In genomic region chr15:63517301-63517700, GRCm38 (mm10) we compare ENCODE assay signal across 27 mouse cellular contexts.
DNase-seq lines count a peak whose midpoint lies in the region; ATAC-seq and TF ChIP-seq lines count a peak whose summit lies in the region.
"Had no signal": no experiment of that assay in that cellular context is flagged by ENCODE, and none has a peak within 500 bp of the region (broad histone marks: within the 10 kb centered on the region; RNA-seq: fewer than 3 reads in every experiment).

No protein-coding gene starts in this region.

- TF ChIP-seq POLR2A in embryonic fibroblast, embryonic 13.5 days (IDR thresholded peaks at IDR 0.05; ENCODE audit: low read depth, low read length) = no peak

- 0 out of 2 replicates have a peak, but pooled peaks have one; percentile 44 for ATAC-seq in frontal cortex, adult (ENCODE audit: low TSS enrichment)
- no peak for ATAC-seq in monocyte, adult 5-6 weeks (replicated peaks; ENCODE audit: insufficient number of reproducible peaks, low FRiP score, low TSS enrichment, poor library complexity, severe bottlenecking)
- ATAC-seq: CD4-positive, CD25-positive, alpha-beta regulatory T cell, adult 4 months; forebrain, embryonic 13.5 days; forebrain, embryonic 16.5 days; hindbrain, embryonic 16.5 days; intestine, embryonic 15.5 days; Patski had no signal

- peak overlapping the region; percentile 95 for H3K27ac ChIP-seq in embryonic fibroblast, embryonic 13.5 days (ENCODE audit: insufficient read depth, low read length)
- H3K27ac ChIP-seq: embryonic facial prominence, embryonic 12.5 days; embryonic facial prominence, embryonic 15.5 days; forebrain, embryonic 10.5 days; forebrain, embryonic 13.5 days; heart, adult 2 months; heart, embryonic 10.5 days; heart, embryonic 13.5 days; hindbrain, embryonic 13.5 days; intestine, embryonic 15.5 days had no signal

- no peak for TF ChIP-seq CTCF in embryonic fibroblast, embryonic 13.5 days (IDR thresholded peaks at IDR 0.05; ENCODE audit: borderline replicate concordance, insufficient read depth, low read length)

- intact Hi-C loops in heart, postnatal 10 days (cut with DNase I) = no loop called here

- DNase-seq in frontal cortex, adult 2 months (ENCODE audit: extremely low spot score in 1 of 2, low spot score in 1 of 2) = no peak
- DNase-seq in Muller cell, postnatal 12 days (ENCODE audit: inconsistent ontology term) = peak; percentile 56
- no peak for DNase-seq in heart, postnatal 10 days
- DNase-seq in embryo, embryonic 10 days (ENCODE audit: low spot score) = no peak
- DNase-seq: adrenal gland, postnatal 14 days; cerebellum, adult 18-20 months; cerebellum, adult 9-10 months; cerebellum, postnatal 14 days; gastrocnemius, postnatal 25 days; heart, adult 2 months; kidney, adult 11 months had no signal

- no peak overlapping the region for H3K4me3 ChIP-seq in embryonic fibroblast, embryonic 13.5 days (ENCODE audit: insufficient read depth, low read length)
- H3K4me3 ChIP-seq: embryonic facial prominence, embryonic 12.5 days; embryonic facial prominence, embryonic 15.5 days; erythroblast, embryonic 14.5 days; forebrain, embryonic 10.5 days; forebrain, embryonic 13.5 days; heart, adult 2 months; heart, embryonic 10.5 days; heart, embryonic 13.5 days; hindbrain, embryonic 13.5 days; intestine, embryonic 15.5 days had no signal

- peaks cover 4% of the 10 kb centered on the region; the same call in 1 of the 2 replicates for H3K4me1 ChIP-seq in embryonic fibroblast, embryonic 13.5 days (ENCODE audit: control insufficient read depth, insufficient read depth, low read length)
- H3K4me1 ChIP-seq: embryonic facial prominence, embryonic 12.5 days; embryonic facial prominence, embryonic 15.5 days; forebrain, embryonic 10.5 days; forebrain, embryonic 13.5 days; heart, embryonic 10.5 days; heart, embryonic 13.5 days; hindbrain, embryonic 13.5 days; intestine, embryonic 15.5 days had no signal
